Mouse (Mus musculus) layer of hippocampus, adult 9-10 months (tissue): ENCODE results near the gene Gm20388.

Experiments used
- DNase-seq: peaks from one replicate; pipeline ENCODE4 v3.0.0; 2022; ENCODE audit warnings: low spot score

The Gm20388 gene

DNA sequence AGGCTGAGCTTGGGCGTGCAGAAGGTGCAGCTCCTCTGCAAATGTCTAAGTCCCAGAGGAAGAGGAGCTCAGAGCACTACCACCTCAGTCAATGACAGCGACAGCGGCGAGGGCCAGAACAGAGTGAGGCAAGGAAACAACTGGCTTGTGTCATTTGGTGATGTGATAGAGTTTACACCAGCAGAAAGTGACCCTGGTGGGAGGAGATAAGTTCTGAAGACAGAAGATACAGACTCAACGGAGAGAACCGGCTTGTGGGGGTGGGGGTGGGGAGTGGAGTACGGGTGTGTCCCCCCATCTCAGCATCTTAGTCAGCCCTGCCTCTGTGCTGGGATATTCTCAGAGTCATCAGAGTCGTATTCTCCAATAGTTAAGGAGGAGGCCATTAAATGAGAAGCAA lies 4166.7 kb downstream of the Gm20388 start:
- DNase-seq: no peak

GRCm38 (mm10) chr8:124077998-124078397 lies 4167.4 kb downstream of the Gm20388 start:
- no peak for DNase-seq

GRCm38 (mm10) chr8:124078969-124079368 lies 4168.3 kb downstream of the Gm20388 start:
- DNase-seq: no peak

GRCm38 (mm10) chr8:124080467-124081326 lies 4170.1 kb downstream of the Gm20388 start:
- DNase-seq: no peak

DNA sequence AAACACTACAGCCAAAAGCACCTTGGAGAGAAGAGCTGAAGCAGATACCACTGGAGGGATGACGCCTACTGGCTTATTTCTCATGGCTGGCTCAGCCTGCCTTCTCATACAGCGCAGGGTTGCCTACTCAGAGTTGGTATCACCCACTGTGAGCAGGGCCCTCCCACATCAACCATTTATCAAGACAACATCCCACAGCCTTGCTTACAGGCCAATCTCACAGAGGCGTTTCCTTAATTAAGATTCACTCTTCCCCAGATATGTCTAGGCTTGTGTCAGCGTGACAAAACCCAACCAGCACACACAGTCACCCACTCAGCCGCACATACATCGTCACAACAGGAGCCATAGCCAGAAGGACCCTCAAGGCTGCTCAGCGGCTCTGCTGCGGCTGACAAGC lies 4172.0 kb downstream of the Gm20388 start:
- no peak for DNase-seq

- no peak for DNase-seq
These were observed 4173.0 kb downstream of the Gm20388 start for GRCm38 (mm10) chr8:124083611-124084010.

DNA sequence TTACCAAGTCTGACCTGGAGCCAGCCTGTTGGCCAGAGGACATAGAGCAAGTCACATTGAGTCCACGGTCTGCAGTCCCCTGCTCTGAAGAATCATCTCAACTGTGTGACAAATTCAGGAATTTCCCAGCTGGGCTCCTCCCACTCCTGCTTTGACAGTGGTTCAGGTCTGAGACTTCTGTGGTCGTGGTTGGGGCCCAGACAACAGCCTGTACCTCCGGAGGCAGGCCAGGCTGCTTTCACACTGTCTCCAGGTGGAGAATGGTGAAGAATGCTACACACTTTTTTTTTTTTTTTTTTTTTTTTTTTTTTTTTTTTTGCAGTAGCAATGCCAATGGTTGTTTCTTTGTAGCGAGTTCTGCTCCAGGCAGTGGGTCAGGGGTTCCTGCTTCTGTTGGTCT lies 4175.0 kb downstream of the Gm20388 start:
- no peak for DNase-seq

DNA sequence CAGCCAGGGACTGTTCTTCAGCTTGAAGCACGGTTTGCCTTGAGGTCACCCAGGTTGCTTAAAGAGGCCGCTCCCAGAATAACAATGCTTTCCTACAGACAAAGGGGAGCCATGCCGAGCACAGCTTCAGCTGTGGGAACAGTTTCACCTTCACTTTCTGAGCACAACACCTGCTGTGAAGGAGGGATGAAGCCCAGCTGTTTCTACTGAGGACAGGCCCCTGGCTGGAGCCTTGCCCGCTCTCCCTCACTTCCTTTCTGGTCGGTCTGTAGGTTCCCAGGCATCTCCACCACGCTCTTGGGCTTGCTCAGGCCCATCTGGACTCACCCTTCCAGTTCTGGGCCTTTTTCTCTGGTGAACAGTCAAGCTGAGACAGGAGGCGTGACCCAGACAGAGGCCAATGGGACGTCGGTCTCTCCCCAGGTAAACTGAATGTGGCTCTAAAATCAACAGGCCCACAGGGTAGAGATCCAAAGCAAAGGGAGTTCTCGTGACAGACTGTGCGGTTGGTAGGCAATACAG lies 4177.5 kb downstream of the Gm20388 start:
- DNase-seq: no peak

DNA sequence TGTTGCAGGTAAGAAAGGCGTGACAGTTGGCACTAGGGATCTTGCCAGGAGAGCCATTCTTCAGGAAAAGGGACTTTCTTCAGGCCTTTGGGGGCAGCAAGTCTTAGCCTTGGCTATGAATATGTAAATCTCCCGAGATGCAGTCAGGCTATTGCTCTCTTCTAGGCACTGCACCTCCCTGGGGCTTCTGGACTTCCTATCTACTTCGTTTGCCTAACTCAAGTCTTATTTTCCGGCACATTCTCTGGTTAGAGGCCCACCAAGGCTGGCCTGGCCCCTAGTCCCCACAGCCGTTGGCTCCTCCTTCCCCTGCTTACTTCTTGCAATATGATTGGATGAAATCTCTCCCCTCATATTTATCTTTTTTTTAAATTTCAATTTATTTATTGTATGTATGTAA lies 4178.4 kb downstream of the Gm20388 start:
- DNase-seq: no peak

GRCm38 (mm10) chr8:124090473-124090872 lies 4179.8 kb downstream of the Gm20388 start:
- no peak for DNase-seq

DNA sequence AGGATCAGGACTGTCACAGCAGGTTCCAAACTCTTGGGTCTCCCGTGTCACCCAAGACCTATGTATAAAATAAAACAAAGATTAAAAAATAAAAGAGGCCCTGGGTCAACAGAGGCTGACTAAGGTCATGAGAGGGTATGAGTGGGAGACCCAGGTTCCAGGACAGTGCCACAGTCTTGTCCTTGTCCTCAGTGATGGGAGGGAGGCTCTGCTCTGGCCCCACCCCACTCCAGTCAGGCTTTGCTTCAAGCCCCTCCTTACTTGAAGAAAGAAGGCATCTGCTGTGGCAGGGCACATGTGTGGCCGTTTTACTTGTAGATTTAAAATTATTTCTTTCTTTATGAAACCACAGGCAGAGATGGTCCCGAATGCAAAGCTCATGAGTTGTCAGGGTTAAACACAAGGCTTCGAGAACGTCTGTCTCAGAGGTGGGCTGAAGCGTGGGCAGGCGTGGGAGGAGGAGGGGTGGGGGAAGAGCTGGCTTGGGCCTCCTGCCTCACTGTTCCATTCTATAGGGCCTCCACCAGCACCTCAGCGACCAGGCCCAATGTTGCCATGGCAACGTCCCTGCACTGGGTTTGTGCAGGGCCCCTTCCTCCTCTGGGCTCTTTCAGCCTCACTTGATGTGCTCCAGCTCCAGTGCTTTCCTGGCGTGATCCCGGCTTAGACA lies 4188.4 kb downstream of the Gm20388 start:
- DNase-seq: no peak

GRCm38 (mm10) chr8:124099623-124099965 lies 4189.0 kb downstream of the Gm20388 start:
- DNase-seq: no peak

GRCm38 (mm10) chr8:124105869-124106268 lies 4195.2 kb downstream of the Gm20388 start:
- no peak for DNase-seq

DNA sequence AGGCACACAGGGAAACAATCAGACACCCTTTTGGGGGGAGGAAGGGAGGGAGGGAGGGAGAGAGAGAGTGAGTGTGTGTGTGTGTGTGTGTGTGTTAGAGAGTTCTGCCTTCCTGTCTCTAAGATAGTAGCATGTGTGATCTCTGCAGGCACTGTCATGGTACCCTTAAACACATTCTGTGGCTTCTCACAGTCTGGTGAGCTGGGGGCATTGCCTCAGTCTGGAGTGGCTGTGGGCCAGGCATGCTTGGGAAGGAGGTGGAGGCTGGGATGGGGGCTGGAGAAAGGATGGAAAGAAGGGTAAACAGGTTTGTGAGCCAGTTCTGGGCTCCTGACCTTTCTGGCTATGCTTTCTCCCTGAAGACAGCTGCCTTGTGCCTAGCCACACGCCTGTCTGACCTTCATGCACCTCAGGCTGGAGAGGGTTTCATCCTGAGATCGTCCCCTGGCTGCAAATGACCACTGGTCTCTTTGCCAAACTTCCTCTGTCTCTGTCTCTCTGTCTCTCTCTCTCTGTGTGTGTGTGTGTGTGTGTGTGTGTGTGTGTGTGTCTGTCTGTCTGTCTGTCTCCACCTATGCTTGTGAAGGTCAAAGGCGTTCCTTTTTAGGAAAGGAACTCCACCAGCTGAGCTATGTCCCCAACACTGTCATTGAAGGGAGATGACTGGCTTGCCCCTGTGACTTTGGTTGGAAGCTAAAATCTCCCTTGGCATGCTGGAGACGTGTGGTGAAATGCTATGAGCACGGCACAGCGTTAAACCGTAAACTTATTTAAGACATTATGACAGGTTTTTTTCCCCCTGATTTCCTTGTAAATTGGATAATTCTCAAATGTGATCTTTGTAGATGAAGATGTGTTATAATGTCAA lies 4195.9 kb downstream of the Gm20388 start:
- DNase-seq: no peak

DNA sequence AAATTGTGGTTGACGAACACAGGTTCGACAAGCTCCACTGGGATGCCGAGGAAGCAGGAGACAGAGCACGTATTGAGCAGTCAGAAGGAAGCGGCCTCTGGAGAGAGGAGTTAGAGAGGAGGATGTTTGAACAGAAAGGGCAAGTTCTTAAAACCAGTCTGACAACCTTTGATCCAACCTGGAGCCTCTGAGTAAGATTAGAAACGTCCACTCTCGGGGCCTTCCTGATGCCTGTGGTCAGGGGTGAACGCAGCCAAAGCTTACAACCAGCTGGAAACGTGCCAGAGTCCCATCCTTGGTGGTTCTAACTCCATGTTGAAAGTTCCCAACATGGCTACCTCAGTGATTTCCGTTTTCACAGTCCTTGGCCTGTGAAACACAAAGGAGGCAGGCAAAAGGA lies 4202.5 kb downstream of the Gm20388 start:
- no peak for DNase-seq

GRCm38 (mm10) chr8:124125241-124125640 lies 4214.6 kb downstream of the Gm20388 start:
- DNase-seq: no peak

- DNase-seq: no peak
These were observed 4226.6 kb downstream of the Gm20388 start for GRCm38 (mm10) chr8:124137261-124137660.

GRCm38 (mm10) chr8:124140211-124140790 lies 4229.7 kb downstream of the Gm20388 start:
- DNase-seq: no peak

DNA sequence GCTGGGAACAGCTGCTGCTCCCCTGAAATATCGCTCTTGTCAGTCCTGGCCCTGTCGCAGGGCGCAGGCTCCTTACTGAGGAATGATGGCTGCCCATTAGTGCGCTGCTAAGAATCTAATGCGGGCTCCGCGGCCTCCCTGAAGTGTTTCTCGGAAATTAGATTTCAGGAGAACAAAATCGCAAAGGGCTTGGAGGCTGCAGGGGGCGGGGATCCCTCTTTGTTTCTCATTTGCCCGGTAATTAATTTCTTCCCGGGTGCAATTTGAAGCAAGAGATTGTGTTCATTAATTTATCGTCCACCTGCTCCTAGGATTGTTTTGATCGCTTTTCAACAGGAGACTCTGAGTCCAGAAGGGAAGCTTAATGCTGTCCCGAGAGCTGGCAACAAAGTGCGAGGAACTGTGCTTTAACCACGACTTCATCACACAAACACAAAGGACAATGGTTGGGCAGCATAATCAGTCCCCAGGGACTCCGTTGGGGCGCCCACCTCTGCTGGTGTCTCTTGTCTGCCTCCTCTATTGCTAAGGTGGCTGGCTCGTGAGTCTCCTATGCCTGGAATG lies 4230.3 kb downstream of the Gm20388 start:
- no peak for DNase-seq

DNA sequence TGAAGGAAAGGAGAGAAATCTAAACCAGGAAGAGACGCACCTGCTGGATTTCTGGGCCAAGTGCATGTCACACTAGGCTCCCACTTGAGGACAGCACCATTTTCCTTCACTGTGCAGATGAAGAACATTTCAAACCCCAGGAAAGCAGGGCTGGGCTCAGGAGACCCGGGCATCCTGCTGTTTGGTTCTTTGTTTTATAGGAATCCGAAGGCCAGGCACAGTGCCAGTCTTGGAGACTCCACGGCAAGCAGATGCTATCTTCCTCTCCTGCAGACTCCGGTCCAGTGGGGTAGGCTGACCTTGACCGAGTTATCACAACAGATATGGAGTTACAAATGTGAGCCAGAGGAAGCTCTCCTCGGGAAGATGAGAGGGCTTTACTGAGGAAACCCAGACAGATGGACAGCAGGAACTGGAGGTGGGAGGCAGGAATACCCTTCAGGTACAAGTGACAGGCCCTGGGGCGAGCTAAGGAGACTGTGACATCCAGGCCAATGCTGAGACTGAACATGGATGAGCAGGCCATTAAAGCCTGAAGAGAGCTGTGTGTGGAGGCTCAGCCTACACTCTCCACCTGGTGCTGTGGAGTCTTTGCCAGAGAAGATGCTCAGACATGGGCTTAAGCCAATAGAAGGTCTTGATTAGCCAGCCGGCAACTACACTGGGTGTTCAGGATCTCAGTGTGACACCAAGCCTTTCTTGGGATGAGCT lies 4231.2 kb downstream of the Gm20388 start:
- DNase-seq: no peak

- DNase-seq: no peak
These were observed 4232.4 kb downstream of the Gm20388 start for GRCm38 (mm10) chr8:124143003-124143402.
